Mouse (Mus musculus) heart, postnatal 0 days (tissue): ENCODE results near the gene Psmb9.

ENCODE experiments used
- CTCF ChIP-seq: IDR thresholded peaks from 2 replicates; pipeline ENCODE4 v1.5.1; 2016; ENCODE audit warnings: antibody characterized with exemption, control low read depth, low read depth
- EP300 ChIP-seq: IDR thresholded peaks from 2 replicates; pipeline ENCODE4 v1.6.1; 2016; ENCODE audit warnings: antibody characterized with exemption, low read depth

DNA sequence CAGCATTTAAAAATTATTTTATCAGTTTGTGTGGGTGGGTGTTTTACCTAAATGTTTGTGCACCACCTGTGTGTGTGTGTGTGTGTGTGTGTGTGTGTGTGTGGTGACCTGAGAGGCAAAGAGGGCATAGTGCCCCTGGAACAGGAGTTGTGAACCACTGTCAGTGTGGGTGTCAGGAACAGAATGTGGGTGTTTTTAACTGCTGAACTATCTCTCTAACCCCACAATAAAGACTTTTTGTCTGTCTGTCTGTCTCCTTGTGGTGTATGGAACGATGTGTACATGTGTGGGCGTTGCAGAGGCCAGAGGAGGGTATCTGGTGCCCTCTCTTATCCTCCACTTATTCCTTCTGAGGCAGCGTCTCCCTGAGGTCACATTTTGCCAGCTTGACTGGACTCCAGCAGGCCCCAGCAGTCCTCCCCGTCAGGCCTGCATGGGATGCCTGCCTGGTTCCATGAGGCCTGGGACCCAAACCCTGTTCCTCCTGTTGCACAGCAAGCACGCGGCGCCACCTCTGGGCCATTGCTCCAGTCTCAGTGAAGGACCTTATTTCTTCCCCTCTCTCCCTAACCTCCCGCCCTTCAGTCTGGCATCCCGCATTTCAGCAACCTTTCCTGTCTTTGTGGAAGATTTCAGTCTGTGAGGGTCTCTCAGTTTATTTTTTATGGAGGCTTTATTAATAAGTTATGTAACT is 23.2 kb downstream of the Psmb9 start:
- peak; percentile 7 for TF ChIP-seq CTCF
- TF ChIP-seq EP300: no peak
